Mouse (Mus musculus) right cerebral cortex, postnatal 36 days (tissue): ENCODE measurements around the gene Dip2b.

Experiments
- DNase-seq, 2 experiments: peaks; one replicate each; pipeline ENCODE4 v3.0.0; 2022; ENCODE audit warnings: low spot score in 2 of 2, mixed read lengths in 1 of 2

Gene Dip2b

GRCm38 (mm10) chr15:100218018-100218417, 179.6 kb downstream of the Dip2b start:
- no peak for DNase-seq

- DNase-seq: no peak
These were observed 180.9 kb downstream of the Dip2b start for GRCm38 (mm10) chr15:100219396-100219795.

- DNase-seq: no peak
These were observed 182.5 kb downstream of the Dip2b start for GRCm38 (mm10) chr15:100220916-100221315.

- DNase-seq: no peak
These were observed 186.9 kb downstream of the Dip2b start for GRCm38 (mm10) chr15:100225381-100225780.

- no peak for DNase-seq
These were observed 187.4 kb downstream of the Dip2b start for GRCm38 (mm10) chr15:100225891-100226290.

GRCm38 (mm10) chr15:100227031-100227662, 188.7 kb downstream of the Dip2b start:
- no peak for DNase-seq

- peak; percentile 78 to 82 for DNase-seq
These were observed 189.4 kb downstream of the Dip2b start, which contains the start of gene Atf1 for GRCm38 (mm10) chr15:100227663-100228534. Gene Atf1, plus strand, starts transcription at chr15:100227819.

- no peak for DNase-seq
These were observed 190.3 kb downstream of the Dip2b start for GRCm38 (mm10) chr15:100228535-100229336.

- DNase-seq: no peak
These were observed 192.2 kb downstream of the Dip2b start for GRCm38 (mm10) chr15:100230655-100231054.

GRCm38 (mm10) chr15:100231616-100232525, 193.4 kb downstream of the Dip2b start:
- DNase-seq: no peak

- DNase-seq: peak; percentile 45 to 49
These were observed 196.9 kb downstream of the Dip2b start for GRCm38 (mm10) chr15:100235208-100235965.

GRCm38 (mm10) chr15:100236952-100237351, 198.5 kb downstream of the Dip2b start:
- no peak for DNase-seq

GRCm38 (mm10) chr15:100241780-100242179, 203.3 kb downstream of the Dip2b start:
- DNase-seq: no peak

- no peak for DNase-seq
These were observed 207.5 kb downstream of the Dip2b start for GRCm38 (mm10) chr15:100245951-100246350.

- DNase-seq: no peak
These were observed 208.8 kb downstream of the Dip2b start for GRCm38 (mm10) chr15:100247296-100247695.

GRCm38 (mm10) chr15:100248665-100249433, 210.4 kb downstream of the Dip2b start:
- DNase-seq: no peak

- peak in 1 of 2 experiments; percentile 31 for DNase-seq
These were observed 212.8 kb downstream of the Dip2b start for GRCm38 (mm10) chr15:100251153-100251780.

- DNase-seq: no peak
These were observed 217.9 kb downstream of the Dip2b start for GRCm38 (mm10) chr15:100256386-100256785.

GRCm38 (mm10) chr15:100257305-100257704, 218.8 kb downstream of the Dip2b start:
- DNase-seq: no peak
